Mouse (Mus musculus) ES-E14 (cell line): Measurements from ENCODE around the gene Rd3l. TPM values are rescaled to one million over a fixed set of nuclear protein-coding genes. Genes with fewer than 3 reads are reported as not detected.
A peak's percentile ranks its signal among the peaks of the same experiment; 100 is the strongest.

ENCODE experiments used
- DNase-seq: peaks from one replicate; pipeline ENCODE4 v3.0.0-alpha.2; 2013; ENCODE audit warnings: low read depth, low spot score
- H3K27ac ChIP-seq: 2 replicates; pipeline ENCODE4 v1.5.1; 2012; ENCODE audit warnings: low read depth, mild to moderate bottlenecking, low read length, moderate library complexity, mixed read lengths; ENCODE audit not compliant: poor library complexity, insufficient read depth, severe bottlenecking
- H3K36me3 ChIP-seq: 2 replicates; pipeline ENCODE4 v1.6.1; 2012; ENCODE audit warnings: mild to moderate bottlenecking, low read length, moderate library complexity, mixed read lengths; ENCODE audit not compliant: control insufficient read depth, poor library complexity, insufficient read depth, severe bottlenecking
- H3K4me1 ChIP-seq, 2 experiments: fragments of 150-350 bp in 1 of 2; sonication (generic) in 1 of 2; 2 replicates each; pipeline ENCODE4 v1.6.1; 2012; ENCODE audit warnings: low read length in 2 of 2, mild to moderate bottlenecking in 1 of 2, mixed read lengths in 1 of 2; ENCODE audit not compliant: control insufficient read depth in 2 of 2, insufficient read depth in 2 of 2, poor library complexity in 1 of 2
- H3K4me3 ChIP-seq, 2 experiments: fragments of 150-350 bp in 1 of 2; sonication (generic) in 1 of 2; 2 replicates each; pipeline ENCODE4 v1.5.1; 2012; ENCODE audit warnings: low read length in 2 of 2, low read depth in 1 of 2, mild to moderate bottlenecking in 1 of 2, mixed read lengths in 1 of 2; ENCODE audit not compliant: insufficient read depth in 1 of 2, poor library complexity in 1 of 2, severe bottlenecking in 1 of 2
- H3K9ac ChIP-seq: 2 replicates; pipeline ENCODE4 v1.6.1; 2012; ENCODE audit warnings: low read depth, mild to moderate bottlenecking, low read length, mixed read lengths; ENCODE audit not compliant: poor library complexity, insufficient read depth, severe bottlenecking
- H3K9me3 ChIP-seq: fragments of 150-350 bp; sonication (generic); 2 replicates; pipeline ENCODE4 v1.6.1; 2012; ENCODE audit warnings: low read depth, mild to moderate bottlenecking, low read length; ENCODE audit not compliant: control insufficient read depth, insufficient read depth
- CHD2 ChIP-seq: IDR thresholded peaks from 2 replicates; pipeline ENCODE4 v1.6.1; 2014; ENCODE audit warnings: mild to moderate bottlenecking, low read depth, low read length, inconsistent platforms
- HCFC1 ChIP-seq: IDR thresholded peaks from 2 replicates; pipeline ENCODE4 v1.6.1; 2012; ENCODE audit warnings: low read length, inconsistent platforms, borderline replicate concordance; ENCODE audit not compliant: insufficient read depth
- MAFK ChIP-seq: IDR thresholded peaks from 2 replicates; pipeline ENCODE4 v1.6.1; 2014; ENCODE audit warnings: mild to moderate bottlenecking, low read depth, low read length, inconsistent platforms; ENCODE audit not compliant: insufficient read depth
- ZC3H11A ChIP-seq: IDR thresholded peaks from 2 replicates; pipeline ENCODE4 v1.6.1; 2012; ENCODE audit warnings: low read depth, mild to moderate bottlenecking, inconsistent platforms, low read length, borderline replicate concordance
- ZNF384 ChIP-seq: IDR thresholded peaks from 2 replicates; pipeline ENCODE4 v1.6.1; 2012; ENCODE audit warnings: low read depth, low read length, inconsistent platforms
- in situ Hi-C, 2 experiments: fragments of 600-800 bp; cut with MboI; formaldehyde crosslinking; loops; one replicate each; pipeline ENCODE4 v1.15.1; 2025; ENCODE audit warnings: low sequenced_read_pairs in 2 of 2, inconsistent platforms in 1 of 2; ENCODE audit not compliant: unreplicated experiment in 2 of 2
- total RNA-seq: library from RNA; depleted of rRNA; stranded (reverse); fragments of 300-350 nt; gene quantifications from 2 replicates; pipeline ENCODE4 v1.2.3, GENCODE M21; 2012

The Rd3l gene
- total RNA-seq, 1 experiment = not detected

DNA sequence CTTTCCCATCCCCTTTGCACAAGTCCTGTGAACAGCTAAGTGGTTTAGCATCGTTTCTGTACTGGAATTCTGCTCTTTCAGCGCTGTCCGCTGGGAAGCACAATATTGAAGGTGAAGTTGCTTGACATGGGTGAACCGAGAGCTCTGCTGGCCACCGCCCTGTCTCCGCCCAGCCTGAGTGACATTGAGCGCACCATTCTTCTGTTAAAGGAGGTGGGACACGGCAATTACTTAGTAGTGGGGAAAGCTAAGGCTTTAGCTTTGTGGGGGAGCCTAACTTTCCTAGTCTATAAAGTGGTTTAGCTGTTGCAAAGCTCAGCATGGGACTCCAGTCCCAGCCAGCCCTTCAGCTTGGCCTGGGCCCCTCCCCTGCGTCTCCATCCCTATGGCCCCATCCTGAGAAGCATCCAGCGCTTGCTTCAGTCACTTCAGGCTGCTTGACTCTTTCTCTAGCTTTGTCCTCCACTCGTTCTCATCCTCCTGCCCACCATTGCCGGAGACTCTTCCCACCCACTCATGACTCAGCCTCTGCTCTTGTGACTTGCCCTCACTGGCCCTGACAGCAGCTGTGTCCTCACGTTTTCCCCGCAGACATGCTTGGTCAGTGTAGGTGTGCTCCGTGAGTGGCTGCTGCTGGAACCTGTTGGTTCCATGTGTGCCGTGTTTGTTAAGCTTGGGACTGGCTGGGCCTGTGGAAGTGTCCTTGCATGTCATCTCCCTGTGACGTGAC, 43.6 kb upstream of the Rd3l start:
- Histone ChIP-seq H3K9me3 (no peaks in the 10 kb centered on the region), H3K27ac (no peak overlapping the region), H3K4me3 (no peak overlapping the region), H3K4me1 (peaks cover 0 to 11% of the 10 kb centered on the region in 2 experiments; a peak in 1 of 4 replicates), H3K9ac (no peak overlapping the region), H3K36me3 (no peaks in the 10 kb centered on the region)
- no peak for DNase-seq
- TF ChIP-seq MAFK (no peak), ZNF384 (no peak), ZC3H11A (no peak), HCFC1 (no peak), CHD2 (no peak)
- in situ Hi-C loops = no loop called here

DNA sequence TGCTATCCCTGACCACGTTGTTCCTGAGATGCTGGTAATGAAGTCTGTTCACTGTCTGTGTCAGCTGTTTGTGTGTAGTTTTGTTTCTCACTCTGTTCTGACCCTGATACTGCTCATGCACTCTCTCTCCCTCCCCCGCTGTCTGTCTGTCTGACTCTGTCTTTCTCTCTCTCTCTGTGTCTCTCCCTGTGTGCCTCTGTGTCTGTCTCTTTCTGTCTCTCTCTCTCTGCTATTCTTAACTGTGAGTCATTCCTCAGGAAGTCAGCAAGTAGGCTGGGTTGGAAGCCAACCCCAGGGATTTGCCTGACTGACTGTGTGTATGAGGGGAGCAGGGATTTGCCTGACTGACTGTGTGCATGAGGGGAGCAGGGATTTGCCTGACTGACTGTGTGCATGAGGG, 42.2 kb upstream of the Rd3l start:
- Histone ChIP-seq H3K36me3 (no peaks in the 10 kb centered on the region), H3K9ac (no peak overlapping the region), H3K4me1 (peaks cover 0 to 11% of the 10 kb centered on the region in 2 experiments; a peak in 1 of 4 replicates), H3K4me3 (no peak overlapping the region), H3K9me3 (no peaks in the 10 kb centered on the region), H3K27ac (no peak overlapping the region)
- DNase-seq = no peak
- TF ChIP-seq MAFK (no peak), ZC3H11A (no peak), ZNF384 (no peak)
- in situ Hi-C loops = no loop called here

DNA sequence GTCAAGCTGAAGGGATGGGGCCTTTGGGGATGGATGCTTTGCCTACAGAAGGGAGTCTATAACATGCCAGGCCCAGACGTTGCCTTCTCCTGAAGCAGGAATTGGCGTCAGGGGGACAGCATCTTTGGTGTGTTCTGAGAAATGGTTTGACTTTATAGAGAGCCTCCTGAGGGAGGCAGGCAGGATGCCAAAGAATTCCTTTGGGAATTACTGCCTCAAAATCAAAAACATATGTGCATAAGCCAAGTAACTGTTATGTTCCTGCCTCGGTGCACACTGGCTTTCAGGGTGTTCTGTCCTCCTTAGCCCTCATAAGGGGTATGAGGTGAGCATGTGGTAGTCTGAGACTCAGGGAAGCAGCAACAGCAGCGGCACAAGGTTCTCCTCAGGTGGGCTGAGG, 35.2 kb upstream of the Rd3l start:
- in situ Hi-C loops = no loop called here
- peaks cover 0 to 9% of the 10 kb centered on the region in 2 experiments; a peak in 2 of 4 replicates for H3K4me1 ChIP-seq
- TF ChIP-seq HCFC1 = no peak
- TF ChIP-seq ZNF384 = no peak
- TF ChIP-seq ZC3H11A = no peak
- TF ChIP-seq CHD2 = no peak
- H3K9me3 ChIP-seq = no peaks in the 10 kb centered on the region
- DNase-seq = no peak
- H3K4me3 ChIP-seq = no peak overlapping the region
- H3K27ac ChIP-seq = no peak overlapping the region
- no peaks in the 10 kb centered on the region for H3K36me3 ChIP-seq
- no peak overlapping the region for H3K9ac ChIP-seq

DNA sequence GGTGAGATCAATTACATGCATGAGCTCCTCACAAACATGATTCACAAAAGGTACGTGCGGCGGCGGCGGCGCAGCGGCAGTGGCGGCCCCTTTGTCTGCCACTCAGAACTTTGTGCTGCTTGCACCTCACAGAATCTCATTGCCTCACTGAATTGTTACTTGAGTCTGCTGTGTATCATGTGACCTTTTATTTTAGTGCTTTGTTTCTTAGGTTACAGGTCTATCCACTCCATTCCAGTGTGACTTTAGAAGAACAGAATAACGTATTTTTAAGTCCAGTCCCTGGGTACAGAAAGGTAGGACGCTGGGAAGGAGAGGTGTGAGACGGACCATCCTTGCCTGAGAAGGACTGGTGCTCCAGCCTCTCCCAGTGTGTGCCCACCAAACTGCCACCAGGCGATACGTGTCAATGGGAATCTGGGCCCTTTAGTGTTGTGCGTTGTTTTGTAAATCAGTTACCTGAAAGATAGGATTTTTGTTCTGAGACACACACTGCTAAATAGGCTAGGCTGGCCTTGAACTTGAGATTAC, 32.2 kb upstream of the Rd3l start:
- in situ Hi-C loops = no loop called here
- Histone ChIP-seq H3K9ac (no peak overlapping the region; the same call in 1 of the 2 replicates), H3K4me3 (peak overlapping the region in 1 of 2 experiments; percentile 26; a peak in 1 of 4 replicates), H3K27ac (no peak overlapping the region), H3K36me3 (no peaks in the 10 kb centered on the region), H3K4me1 (peaks cover 0 to 11% of the 10 kb centered on the region in 2 experiments; a peak in 2 of 4 replicates), H3K9me3 (no peaks in the 10 kb centered on the region)
- DNase-seq = no peak
- TF ChIP-seq CHD2 (no peak), HCFC1 (no peak), ZNF384 (no peak), ZC3H11A (no peak), MAFK (no peak)
